Mouse (Mus musculus): Measurements from ENCODE around the gene Eif1ad. TPM values are rescaled to one million over a fixed set of nuclear protein-coding genes. Genes with fewer than 3 reads are reported as not detected.
"Not testable (repeated sequence)": the region's sequence is repeated elsewhere in the genome, so short reads cannot be mapped to it uniquely, and the experiment has no call there.

Eif1ad gene
- polyA plus RNA-seq (2016; fragmentation: Nextera tagmentation; extraction: Ambion mirVana), result 58.0 and 72.6 TPM in 2 replicates

DNA sequence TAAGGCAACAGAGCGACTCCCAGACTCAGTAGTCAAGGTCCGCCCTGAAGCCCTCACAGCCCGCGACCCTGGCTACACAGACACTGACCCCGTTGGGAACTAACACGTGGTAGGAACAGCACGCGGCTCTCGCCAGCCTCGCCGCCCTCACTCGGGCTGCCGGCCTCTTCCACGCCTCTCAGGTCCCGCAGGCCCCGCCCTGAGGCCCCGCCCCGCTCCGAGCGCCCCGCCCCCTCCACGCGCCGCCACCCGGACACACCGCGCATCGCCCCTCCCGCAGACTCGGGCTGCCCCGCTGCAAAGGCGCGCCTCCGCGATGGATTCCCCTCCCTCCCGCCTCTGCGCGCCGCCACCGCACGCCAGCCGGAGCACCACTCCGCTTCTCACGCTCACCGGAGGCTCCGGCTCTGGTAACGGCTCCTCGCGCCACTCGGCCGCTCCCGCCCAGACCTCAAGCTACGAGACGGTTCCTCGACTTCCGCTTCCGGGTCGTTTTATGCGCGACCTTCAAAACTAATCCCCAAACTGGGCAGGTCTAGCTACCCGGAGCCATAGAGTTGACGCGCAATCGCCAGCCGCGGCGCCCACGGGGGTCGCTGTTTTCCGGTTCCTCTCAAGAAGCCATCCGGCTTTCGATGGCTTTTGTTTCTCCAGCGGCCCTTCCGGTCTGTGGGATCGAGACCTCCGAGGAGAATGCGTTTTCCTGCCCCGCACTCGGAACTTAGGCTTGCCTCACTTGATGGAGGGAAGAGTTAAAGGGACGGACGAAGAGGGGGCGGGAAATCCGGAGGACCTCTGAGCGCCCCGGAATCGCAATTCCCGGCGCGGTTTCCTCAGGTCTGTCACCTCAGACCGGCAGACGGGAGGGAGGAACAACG is at the start of gene Eif1ad:
TSS of gene Eif1ad (plus strand) at position 567 of the 878 bp plus-strand sequence.
- WGBS, result under 1% methylated on average over 81 of the region's 92 CpGs
- Histone ChIP-seq H3K9me3 (no peaks in the 10 kb centered on the region), H3K36me3 (peaks cover 58% of the 10 kb centered on the region), H3K27me3 (ENCODE audit: insufficient read depth, poor library complexity, severe bottlenecking) (no peaks in the 10 kb centered on the region), H3K4me3 (peak within 1 kb of the TSS; percentile 75), H3K4me1 (peaks cover 23% of the 10 kb centered on the region), H3K27ac (peak within 1 kb of the TSS; percentile 99)
- peak; percentile 98 for DNase-seq (ENCODE audit: low spot score)

DNA sequence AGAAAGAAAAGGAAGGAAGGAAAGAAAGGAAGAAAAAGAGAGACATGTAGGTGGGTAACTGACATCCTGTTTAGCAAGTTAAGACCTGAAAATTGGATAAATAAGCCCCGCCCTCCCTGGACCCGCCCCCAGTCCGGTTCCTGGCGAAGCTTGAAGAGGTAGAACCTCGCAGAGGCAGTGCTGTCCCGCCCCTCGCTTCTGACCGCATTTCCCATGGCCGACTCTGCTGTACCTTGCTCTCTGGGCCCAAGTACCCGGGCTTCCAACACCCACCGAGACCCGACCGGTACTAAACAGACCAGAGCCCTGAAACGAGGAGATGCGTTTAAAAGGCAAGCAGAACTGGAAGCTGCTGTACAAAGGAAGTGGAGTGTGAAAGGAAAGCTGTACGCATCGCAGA is 42.7 kb upstream of the Eif1ad start:
- DNase-seq (ENCODE audit: low spot score), result no peak
- Histone ChIP-seq H3K36me3 (no peaks in the 10 kb centered on the region), H3K9me3 (no peaks in the 10 kb centered on the region), H3K27ac (no peak overlapping the region), H3K27me3 (ENCODE audit: insufficient read depth, poor library complexity, severe bottlenecking) (no peaks in the 10 kb centered on the region), H3K4me3 (no peak overlapping the region), H3K4me1 (no peaks in the 10 kb centered on the region; the same call in 1 of the 2 replicates)
- 53% methylated on average over 17 of the region's 17 CpGs for whole genome bisulfite sequencing

DNA sequence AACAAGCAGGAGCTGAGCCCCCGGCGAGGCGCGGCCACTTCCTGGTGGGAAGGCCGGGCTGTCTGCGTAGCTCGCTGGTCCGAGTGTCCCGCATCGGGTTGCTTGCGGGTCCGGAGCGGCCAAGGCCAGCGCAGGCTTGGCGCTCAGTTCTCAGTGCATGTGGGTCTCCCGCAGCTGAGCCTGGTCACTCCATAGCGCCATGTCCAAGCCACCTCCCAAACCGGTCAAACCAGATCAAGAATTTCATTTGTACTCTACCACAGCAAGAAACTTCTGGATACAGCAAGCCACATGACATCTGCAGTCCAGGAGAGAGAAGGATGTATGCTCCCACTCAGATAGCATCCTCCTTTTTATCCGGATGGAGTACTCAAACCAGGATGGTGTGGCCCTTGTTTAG is 38.6 kb upstream of the Eif1ad start:
- Histone ChIP-seq H3K4me1 (no peaks in the 10 kb centered on the region; the same call in 1 of the 2 replicates), H3K27me3 (ENCODE audit: insufficient read depth, poor library complexity, severe bottlenecking) (no peaks in the 10 kb centered on the region), H3K9me3 (no peaks in the 10 kb centered on the region), H3K4me3 (no peak overlapping the region), H3K36me3 (no peaks in the 10 kb centered on the region), H3K27ac (no peak overlapping the region)
- DNase-seq (ENCODE audit: low spot score), result no peak
- 70% methylated on average over 19 of the region's 19 CpGs for WGBS

DNA sequence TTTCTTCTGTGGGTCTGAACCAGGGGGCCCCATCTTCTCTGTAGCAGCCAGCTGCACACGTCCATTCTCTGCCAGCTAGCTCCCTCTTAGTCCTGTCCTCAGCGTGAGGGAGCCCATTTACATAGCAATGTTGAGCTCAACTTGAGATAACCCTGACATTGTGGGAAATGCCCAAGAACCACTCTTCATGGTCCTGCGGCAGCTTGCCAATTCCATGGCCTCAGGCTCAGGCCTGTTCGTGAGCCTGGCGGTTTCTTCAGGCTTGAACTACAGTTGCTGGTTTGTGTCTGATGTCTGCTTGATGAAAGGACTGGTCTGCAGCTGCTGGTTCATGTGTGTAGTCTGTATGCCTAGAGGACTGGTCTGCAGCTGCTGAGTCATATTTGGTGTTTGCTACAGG is 31.8 kb upstream of the Eif1ad start:
- no peaks in the 10 kb centered on the region for H3K27me3 ChIP-seq (ENCODE audit: insufficient read depth, poor library complexity, severe bottlenecking)
- H3K9me3 ChIP-seq, result no peaks in the 10 kb centered on the region
- 56% methylated on average over 5 of the region's 5 CpGs for WGBS
- DNase-seq (ENCODE audit: low spot score), result no peak
- H3K36me3 ChIP-seq, result no peaks in the 10 kb centered on the region
- no peak overlapping the region for H3K4me3 ChIP-seq
- H3K27ac ChIP-seq, result no peak overlapping the region
- peaks cover 8% of the 10 kb centered on the region for H3K4me1 ChIP-seq

DNA sequence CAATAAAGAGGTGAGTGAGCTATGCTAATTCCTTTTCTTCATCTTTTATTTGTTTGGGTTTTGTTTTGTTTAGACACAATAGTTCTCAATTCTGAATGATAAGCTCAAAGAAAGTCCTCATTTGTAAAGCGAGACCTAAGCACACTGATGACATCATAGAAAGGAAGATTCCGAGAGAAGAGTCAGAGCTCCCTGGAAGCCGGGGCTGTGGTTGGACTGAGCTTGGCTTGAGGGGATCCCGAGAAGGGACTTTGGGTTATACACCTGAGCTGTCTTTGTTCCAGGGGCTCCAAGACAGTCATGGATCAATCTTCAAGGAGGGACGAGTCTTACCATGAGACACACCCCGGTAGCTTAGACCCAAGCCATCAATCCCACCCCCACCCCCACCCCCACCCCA is 31.1 kb upstream of the Eif1ad start, which contains the start of gene Catsper1:
TSS of gene Catsper1 (plus strand) at position 301 of the 400 bp plus-strand sequence.
- 79% methylated on average over 6 of the region's 6 CpGs for WGBS
- Histone ChIP-seq H3K4me3 (no peak within 1 kb of the TSS), H3K36me3 (no peaks in the 10 kb centered on the region), H3K27ac (no peak within 1 kb of the TSS), H3K27me3 (ENCODE audit: insufficient read depth, poor library complexity, severe bottlenecking) (no peaks in the 10 kb centered on the region), H3K9me3 (no peaks in the 10 kb centered on the region), H3K4me1 (peaks cover 8% of the 10 kb centered on the region)
- DNase-seq (ENCODE audit: low spot score), result no peak

DNA sequence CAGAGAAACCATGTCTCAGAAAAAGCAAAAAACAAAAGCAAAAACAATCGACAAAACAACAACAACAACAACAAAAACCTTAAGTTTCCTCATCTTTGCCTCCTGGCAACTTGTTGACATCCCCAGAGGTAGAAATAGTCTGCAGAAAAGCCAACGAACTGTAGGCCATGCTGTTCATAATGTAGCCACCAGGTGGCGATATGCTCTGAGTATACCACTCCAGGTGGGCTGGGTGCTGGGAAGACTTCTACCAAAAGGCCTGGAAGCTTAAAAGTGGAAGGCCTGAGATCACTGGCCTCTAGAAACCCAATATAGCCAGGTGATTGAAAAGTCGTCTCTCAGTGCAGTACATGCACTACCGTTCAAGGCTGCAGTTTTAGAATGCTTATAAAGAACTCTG is 28.6 kb upstream of the Eif1ad start:
- Histone ChIP-seq H3K36me3 (no peaks in the 10 kb centered on the region), H3K27me3 (ENCODE audit: insufficient read depth, poor library complexity, severe bottlenecking) (no peaks in the 10 kb centered on the region), H3K4me3 (no peak overlapping the region), H3K4me1 (peaks cover 8% of the 10 kb centered on the region), H3K9me3 (no peaks in the 10 kb centered on the region), H3K27ac (no peak overlapping the region)
- DNase-seq (ENCODE audit: low spot score), result no peak
- WGBS, result 18% methylated on average over 5 of the region's 5 CpGs

DNA sequence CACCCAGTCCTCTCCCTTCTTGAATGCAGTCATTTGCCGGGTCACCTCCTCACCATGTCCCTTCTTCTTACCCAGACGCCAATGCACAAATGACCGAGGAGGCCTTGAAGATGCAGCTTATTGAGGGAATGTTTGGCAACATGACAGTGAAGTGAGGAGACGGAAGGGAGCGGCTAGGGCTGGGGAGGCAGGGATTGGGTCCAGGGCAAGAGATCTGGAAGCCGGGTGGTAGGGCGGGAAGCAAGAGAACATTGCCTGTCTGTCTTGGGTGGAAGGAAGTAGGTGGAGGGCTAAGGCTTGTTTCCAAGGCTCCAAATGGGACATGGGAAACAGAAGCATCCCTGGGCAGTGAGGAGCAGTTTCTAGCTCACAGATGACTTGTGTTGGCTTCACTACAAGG is 25.2 kb upstream of the Eif1ad start:
- Histone ChIP-seq H3K4me1 (0 out of 2 replicates have a peak, but pooled peaks cover 3% of the 10 kb centered on the region), H3K9me3 (no peaks in the 10 kb centered on the region), H3K27me3 (ENCODE audit: insufficient read depth, poor library complexity, severe bottlenecking) (no peaks in the 10 kb centered on the region), H3K4me3 (no peak overlapping the region), H3K36me3 (no peaks in the 10 kb centered on the region), H3K27ac (no peak overlapping the region)
- 90% methylated on average over 7 of the region's 7 CpGs for WGBS
- DNase-seq (ENCODE audit: low spot score), result no peak

DNA sequence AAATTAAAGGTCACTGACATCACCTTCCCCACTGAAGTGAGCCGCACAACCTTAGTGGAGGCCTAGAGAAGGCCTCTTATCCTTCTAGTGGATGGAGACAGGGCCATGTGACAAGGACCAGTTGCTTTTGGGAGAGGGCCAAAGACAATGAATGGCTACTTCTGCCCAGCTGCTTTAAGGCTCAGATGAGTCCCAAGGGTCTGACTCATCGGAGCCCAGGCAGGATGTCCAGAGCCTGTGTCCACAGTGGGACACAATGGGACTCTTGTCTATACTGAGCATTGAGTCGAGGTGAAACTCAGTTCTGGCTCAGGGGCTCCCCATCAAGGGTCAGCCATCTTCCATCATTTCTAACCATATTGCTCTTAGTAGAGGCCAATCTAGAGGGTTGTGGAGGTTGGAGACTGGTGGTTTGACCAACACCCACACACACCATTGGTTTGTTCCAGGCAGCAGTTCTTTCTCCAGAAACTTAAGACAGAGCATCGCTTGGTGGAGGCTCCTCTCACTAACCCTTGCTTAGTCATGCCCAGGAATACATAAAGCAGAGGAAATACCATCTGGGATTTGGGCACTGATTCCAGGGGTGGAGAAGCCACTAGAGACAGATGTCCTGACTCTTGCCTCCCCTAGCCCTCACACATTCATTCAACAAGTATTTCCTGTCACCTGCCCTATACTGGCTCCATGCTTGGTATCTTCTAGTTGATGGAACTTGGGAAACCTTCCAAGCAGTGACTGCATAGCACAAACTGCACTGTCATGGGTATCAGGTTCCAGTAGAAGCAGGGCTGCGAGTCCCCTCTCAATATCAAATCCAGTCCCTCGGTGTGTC is 21.0 kb upstream of the Eif1ad start:
- 68% methylated on average over 6 of the region's 6 CpGs for WGBS
- H3K27ac ChIP-seq, result no peak overlapping the region
- peaks cover 9% of the 10 kb centered on the region for H3K4me1 ChIP-seq
- no peak for DNase-seq (ENCODE audit: low spot score)
- no peak overlapping the region for H3K4me3 ChIP-seq
- H3K36me3 ChIP-seq, result no peaks in the 10 kb centered on the region
- H3K9me3 ChIP-seq, result no peaks in the 10 kb centered on the region
- H3K27me3 ChIP-seq (ENCODE audit: insufficient read depth, poor library complexity, severe bottlenecking), result peaks cover 16% of the 10 kb centered on the region; the same call in 1 of the 2 replicates

DNA sequence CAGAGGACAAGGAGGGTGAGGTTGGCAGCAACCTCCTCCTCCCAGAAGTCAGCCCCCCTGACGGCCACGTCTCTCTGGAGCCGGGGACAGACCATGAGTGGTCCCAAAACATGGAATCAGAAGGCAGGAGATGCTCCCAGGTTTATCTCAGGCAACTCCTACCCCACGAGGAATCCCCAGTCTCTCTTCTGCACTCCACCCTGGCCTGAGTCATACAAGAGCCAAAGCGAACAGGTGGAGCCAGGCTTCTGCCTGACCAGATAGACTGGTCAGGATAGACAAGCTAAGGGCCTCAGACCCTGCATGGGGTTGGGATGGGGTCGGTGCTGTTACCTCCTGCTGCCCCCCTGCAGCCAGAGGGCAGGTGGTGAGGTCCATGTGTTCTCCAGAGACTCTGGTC is 18.5 kb upstream of the Eif1ad start:
- peaks cover 9% of the 10 kb centered on the region for H3K4me1 ChIP-seq
- H3K9me3 ChIP-seq, result no peaks in the 10 kb centered on the region
- no peak overlapping the region for H3K27ac ChIP-seq
- 68% methylated on average over 6 of the region's 6 CpGs for WGBS
- DNase-seq (ENCODE audit: low spot score), result no peak
- peaks cover 16% of the 10 kb centered on the region; the same call in 1 of the 2 replicates for H3K27me3 ChIP-seq (ENCODE audit: insufficient read depth, poor library complexity, severe bottlenecking)
- no peaks in the 10 kb centered on the region for H3K36me3 ChIP-seq
- no peak overlapping the region for H3K4me3 ChIP-seq

DNA sequence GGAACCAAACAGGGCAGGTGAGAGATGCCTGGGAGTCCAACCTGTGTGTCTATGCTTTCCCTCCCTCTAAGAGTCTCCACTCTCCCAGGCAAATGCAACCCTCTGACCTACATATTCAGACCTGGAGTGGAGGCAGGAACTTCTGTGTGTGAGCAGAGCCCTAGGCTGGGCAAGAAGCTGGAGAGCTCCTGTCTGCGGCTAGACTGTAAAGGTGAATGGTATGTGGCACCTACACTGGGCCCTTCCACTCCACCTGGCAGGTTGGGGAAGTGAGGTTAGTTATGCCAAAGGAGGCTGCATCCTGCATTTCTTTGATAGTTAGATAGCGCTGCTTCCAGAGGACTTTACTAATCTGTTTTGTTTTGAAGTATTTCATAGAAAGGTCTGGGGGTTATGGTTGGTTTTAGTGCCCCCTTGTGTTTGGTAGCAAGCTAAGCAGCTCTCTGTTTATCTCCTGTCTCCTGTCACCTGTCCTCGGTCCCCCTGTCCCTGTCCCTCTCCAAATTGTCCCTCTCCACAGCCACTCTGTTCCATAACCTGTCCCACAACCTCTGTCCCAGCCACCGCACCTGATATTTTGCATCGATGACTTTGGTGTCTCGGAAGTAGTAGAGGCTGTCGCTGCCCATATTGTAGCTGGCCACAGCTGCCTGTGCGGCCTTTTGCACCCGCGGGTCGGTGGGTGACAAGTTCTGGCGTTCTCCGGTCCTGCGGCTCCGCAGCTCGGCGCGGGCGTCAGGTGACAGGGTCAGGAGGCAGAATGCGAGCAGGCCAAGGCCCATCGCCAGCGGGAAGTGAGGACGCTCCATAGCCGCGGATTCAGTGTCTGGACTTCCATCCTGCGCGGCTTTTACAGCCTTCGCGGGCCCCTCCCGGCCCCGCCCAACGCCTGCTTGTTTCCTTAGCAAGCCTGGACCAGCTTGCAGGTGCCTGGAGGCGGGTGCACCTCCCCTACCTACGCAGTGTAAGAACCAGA is 17.7 kb upstream of the Eif1ad start:
- WGBS, result 6% methylated on average over 34 of the region's 34 CpGs

DNA sequence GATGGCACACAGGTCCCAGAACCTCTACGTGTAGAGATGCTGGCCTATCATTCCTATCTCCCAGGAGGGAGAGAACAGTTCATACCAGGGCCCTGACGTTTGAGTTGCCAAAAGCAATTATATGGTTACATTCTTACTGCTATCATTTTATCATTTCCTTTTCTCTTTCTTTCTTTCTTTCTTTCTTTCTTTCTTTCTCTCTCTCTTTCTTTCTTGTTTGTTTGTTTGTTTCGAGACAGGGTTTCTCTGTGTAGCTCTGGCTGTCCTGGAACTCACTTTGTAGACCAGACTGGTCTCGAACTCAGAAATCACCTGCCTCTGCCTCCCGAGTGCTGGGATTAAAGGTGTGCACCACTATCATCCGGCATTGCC is 17.1 kb upstream of the Eif1ad start, which contains the start of gene Cst6:
TSS of gene Cst6 (minus strand) at position 73 of the 372 bp plus-strand sequence.
- Histone ChIP-seq H3K4me3 (peak within 1 kb of the TSS; percentile 58), H3K27me3 (ENCODE audit: insufficient read depth, poor library complexity, severe bottlenecking) (peaks cover 16% of the 10 kb centered on the region; the same call in 1 of the 2 replicates), H3K27ac (peak within 1 kb of the TSS; percentile 26; the same call in 1 of the 2 replicates)
- not testable (repeated sequence) for H3K4me1 ChIP-seq; H3K36me3 ChIP-seq; DNase-seq (ENCODE audit: low spot score); H3K9me3 ChIP-seq
- WGBS, result 62% methylated on average over 6 of the region's 6 CpGs

More for the DNA sequence above, 17.7 kb upstream of the Eif1ad start:
- H3K4me3 ChIP-seq, result peak overlapping the region; percentile 58
- peak overlapping the region; percentile 26; the same call in 1 of the 2 replicates for H3K27ac ChIP-seq
- no peaks in the 10 kb centered on the region for H3K36me3 ChIP-seq
- H3K27me3 ChIP-seq (ENCODE audit: insufficient read depth, poor library complexity, severe bottlenecking), result peaks cover 16% of the 10 kb centered on the region; the same call in 1 of the 2 replicates
- DNase-seq (ENCODE audit: low spot score), result no peak
- no peaks in the 10 kb centered on the region for H3K9me3 ChIP-seq
- peaks cover 9% of the 10 kb centered on the region for H3K4me1 ChIP-seq

DNA sequence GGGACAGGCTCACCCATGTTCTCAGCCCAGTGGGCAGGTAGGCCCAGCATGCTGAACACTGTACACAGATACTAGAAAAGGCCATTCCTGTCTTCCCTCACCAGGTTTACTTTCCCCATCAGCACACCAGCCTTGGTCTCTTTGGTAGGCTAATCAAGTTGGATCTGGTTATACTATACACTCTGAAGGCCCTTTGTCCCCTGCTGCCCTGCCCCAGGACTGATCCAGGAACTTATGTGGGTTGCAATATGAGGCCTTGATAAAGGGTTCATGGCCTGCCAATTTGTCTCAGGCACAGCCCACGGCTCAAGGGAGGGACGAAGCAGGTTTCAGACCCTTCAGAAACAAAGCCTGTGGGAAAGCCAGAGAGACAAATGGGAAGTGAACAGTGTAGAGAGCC is 12.9 kb upstream of the Eif1ad start:
- no peak overlapping the region for H3K27ac ChIP-seq
- no peak for DNase-seq (ENCODE audit: low spot score)
- WGBS, result 72% methylated on average over 2 of the region's 2 CpGs
- peaks cover 10% of the 10 kb centered on the region; the same call in 1 of the 2 replicates for H3K27me3 ChIP-seq (ENCODE audit: insufficient read depth, poor library complexity, severe bottlenecking)
- H3K36me3 ChIP-seq, result no peaks in the 10 kb centered on the region
- H3K4me3 ChIP-seq, result no peak overlapping the region
- peaks cover 6% of the 10 kb centered on the region for H3K4me1 ChIP-seq
- H3K9me3 ChIP-seq, result no peaks in the 10 kb centered on the region

All from heart, embryonic 10.5 days (tissue).